Mouse (Mus musculus) ES-E14 (cell line): ENCODE results near the gene Slc4a1. TPM values are rescaled to one million over a fixed set of nuclear protein-coding genes. Genes with fewer than 3 reads are reported as not detected.
A peak's percentile ranks its signal among the peaks of the same experiment; 100 is the strongest.

Experiments used
- DNase-seq: peaks from one replicate; pipeline ENCODE4 v3.0.0-alpha.2; 2013; ENCODE audit warnings: low read depth, low spot score
- H3K27ac ChIP-seq: 2 replicates; pipeline ENCODE4 v1.5.1; 2012; ENCODE audit warnings: low read depth, mild to moderate bottlenecking, low read length, moderate library complexity, mixed read lengths; ENCODE audit not compliant: poor library complexity, insufficient read depth, severe bottlenecking
- H3K36me3 ChIP-seq: 2 replicates; pipeline ENCODE4 v1.6.1; 2012; ENCODE audit warnings: mild to moderate bottlenecking, low read length, moderate library complexity, mixed read lengths; ENCODE audit not compliant: control insufficient read depth, poor library complexity, insufficient read depth, severe bottlenecking
- H3K4me1 ChIP-seq, 2 experiments: fragments of 150-350 bp in 1 of 2; sonication (generic) in 1 of 2; 2 replicates each; pipeline ENCODE4 v1.6.1; 2012; ENCODE audit warnings: low read length in 2 of 2, mild to moderate bottlenecking in 1 of 2, mixed read lengths in 1 of 2; ENCODE audit not compliant: control insufficient read depth in 2 of 2, insufficient read depth in 2 of 2, poor library complexity in 1 of 2
- H3K4me3 ChIP-seq, 2 experiments: fragments of 150-350 bp in 1 of 2; sonication (generic) in 1 of 2; 2 replicates each; pipeline ENCODE4 v1.5.1; 2012; ENCODE audit warnings: low read length in 2 of 2, low read depth in 1 of 2, mild to moderate bottlenecking in 1 of 2, mixed read lengths in 1 of 2; ENCODE audit not compliant: insufficient read depth in 1 of 2, poor library complexity in 1 of 2, severe bottlenecking in 1 of 2
- H3K9ac ChIP-seq: 2 replicates; pipeline ENCODE4 v1.6.1; 2012; ENCODE audit warnings: low read depth, mild to moderate bottlenecking, low read length, mixed read lengths; ENCODE audit not compliant: poor library complexity, insufficient read depth, severe bottlenecking
- H3K9me3 ChIP-seq: fragments of 150-350 bp; sonication (generic); 2 replicates; pipeline ENCODE4 v1.6.1; 2012; ENCODE audit warnings: low read depth, mild to moderate bottlenecking, low read length; ENCODE audit not compliant: control insufficient read depth, insufficient read depth
- CHD2 ChIP-seq: IDR thresholded peaks from 2 replicates; pipeline ENCODE4 v1.6.1; 2014; ENCODE audit warnings: mild to moderate bottlenecking, low read depth, low read length, inconsistent platforms
- HCFC1 ChIP-seq: IDR thresholded peaks from 2 replicates; pipeline ENCODE4 v1.6.1; 2012; ENCODE audit warnings: low read length, inconsistent platforms, borderline replicate concordance; ENCODE audit not compliant: insufficient read depth
- MAFK ChIP-seq: IDR thresholded peaks from 2 replicates; pipeline ENCODE4 v1.6.1; 2014; ENCODE audit warnings: mild to moderate bottlenecking, low read depth, low read length, inconsistent platforms; ENCODE audit not compliant: insufficient read depth
- ZC3H11A ChIP-seq: IDR thresholded peaks from 2 replicates; pipeline ENCODE4 v1.6.1; 2012; ENCODE audit warnings: low read depth, mild to moderate bottlenecking, inconsistent platforms, low read length, borderline replicate concordance
- ZNF384 ChIP-seq: IDR thresholded peaks from 2 replicates; pipeline ENCODE4 v1.6.1; 2012; ENCODE audit warnings: low read depth, low read length, inconsistent platforms
- in situ Hi-C, 2 experiments: fragments of 600-800 bp; cut with MboI; formaldehyde crosslinking; loops; one replicate each; pipeline ENCODE4 v1.15.1; 2025; ENCODE audit warnings: low sequenced_read_pairs in 2 of 2, inconsistent platforms in 1 of 2; ENCODE audit not compliant: unreplicated experiment in 2 of 2
- total RNA-seq: library from RNA; depleted of rRNA; stranded (reverse); fragments of 300-350 nt; gene quantifications from 2 replicates; pipeline ENCODE4 v1.2.3, GENCODE M21; 2012

Gene Slc4a1
- total RNA-seq, 1 experiment = 0.18 TPM

DNA sequence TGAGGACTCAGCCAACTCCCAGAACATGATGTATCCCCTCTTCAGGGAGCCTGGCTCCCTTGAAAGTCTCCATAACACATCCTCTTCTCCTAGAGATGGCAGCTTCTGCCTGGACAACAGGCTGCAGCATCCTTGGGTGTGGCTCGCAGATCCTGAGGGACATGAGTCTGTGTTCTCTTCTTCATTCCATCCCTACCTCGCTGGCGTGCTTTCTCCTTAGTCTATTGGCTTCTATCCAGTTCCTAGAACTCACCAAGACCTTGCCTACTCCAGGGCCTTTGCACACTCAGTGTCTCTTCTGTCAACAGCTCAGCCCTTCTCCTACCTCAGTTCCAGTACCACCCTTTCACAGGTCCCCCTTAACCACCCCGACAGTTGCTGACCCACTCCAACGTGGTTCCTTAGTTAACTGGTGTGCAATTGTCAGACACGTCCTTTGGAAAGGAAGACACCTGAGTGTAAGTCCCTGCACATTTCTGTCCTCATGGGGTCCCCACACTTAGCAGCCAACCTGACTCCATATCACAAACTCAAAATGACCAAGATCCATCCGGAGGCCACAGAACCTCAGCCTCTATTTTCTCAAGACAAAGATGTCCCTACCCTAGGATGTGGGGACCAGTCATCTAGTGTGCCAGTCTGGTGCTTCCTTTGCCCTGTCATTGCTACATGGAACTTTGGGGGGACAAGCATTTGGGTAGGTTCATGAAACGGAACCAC, 4.1 kb downstream of the Slc4a1 start:
- H3K4me1 ChIP-seq = peaks cover 0 to 4% of the 10 kb centered on the region in 2 experiments; a peak in 1 of 4 replicates
- no peak overlapping the region for H3K9ac ChIP-seq
- in situ Hi-C loops = no loop called here
- H3K36me3 ChIP-seq = no peaks in the 10 kb centered on the region
- no peaks in the 10 kb centered on the region for H3K9me3 ChIP-seq
- no peak overlapping the region for H3K27ac ChIP-seq
- H3K4me3 ChIP-seq = no peak overlapping the region
- TF ChIP-seq CHD2 (no peak), MAFK (no peak), ZC3H11A (no peak), ZNF384 (no peak), HCFC1 (no peak)
- no peak for DNase-seq

DNA sequence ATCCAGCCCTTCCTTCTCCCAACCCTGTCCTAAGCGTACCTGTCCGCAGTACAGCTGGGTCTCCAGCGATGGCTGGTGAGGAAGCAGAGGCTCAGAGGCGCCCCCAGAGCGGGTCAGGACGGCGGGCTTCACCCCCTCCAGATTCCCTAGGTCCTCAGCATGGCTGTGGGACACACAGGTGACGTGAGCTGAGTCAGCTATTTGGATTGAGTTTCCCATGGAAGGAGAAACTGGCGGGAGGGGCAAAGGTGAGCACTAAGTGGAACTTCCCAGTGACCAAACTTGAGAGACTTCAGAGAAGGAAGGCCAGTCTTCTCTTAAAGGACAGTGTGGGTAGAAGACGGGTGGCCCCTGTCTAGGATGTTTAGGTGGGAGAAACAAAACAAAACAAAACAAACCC, 7.6 kb downstream of the Slc4a1 start:
- Histone ChIP-seq H3K9ac (no peak overlapping the region), H3K4me1 (peaks cover 2 to 4% of the 10 kb centered on the region in 2 experiments; a peak in 1 of 4 replicates), H3K9me3 (no peaks in the 10 kb centered on the region), H3K36me3 (no peaks in the 10 kb centered on the region), H3K27ac (no peak overlapping the region), H3K4me3 (no peak overlapping the region)
- DNase-seq = no peak
- in situ Hi-C loops = no loop called here
- TF ChIP-seq MAFK = peak; percentile 75
- TF ChIP-seq HCFC1 = no peak

DNA sequence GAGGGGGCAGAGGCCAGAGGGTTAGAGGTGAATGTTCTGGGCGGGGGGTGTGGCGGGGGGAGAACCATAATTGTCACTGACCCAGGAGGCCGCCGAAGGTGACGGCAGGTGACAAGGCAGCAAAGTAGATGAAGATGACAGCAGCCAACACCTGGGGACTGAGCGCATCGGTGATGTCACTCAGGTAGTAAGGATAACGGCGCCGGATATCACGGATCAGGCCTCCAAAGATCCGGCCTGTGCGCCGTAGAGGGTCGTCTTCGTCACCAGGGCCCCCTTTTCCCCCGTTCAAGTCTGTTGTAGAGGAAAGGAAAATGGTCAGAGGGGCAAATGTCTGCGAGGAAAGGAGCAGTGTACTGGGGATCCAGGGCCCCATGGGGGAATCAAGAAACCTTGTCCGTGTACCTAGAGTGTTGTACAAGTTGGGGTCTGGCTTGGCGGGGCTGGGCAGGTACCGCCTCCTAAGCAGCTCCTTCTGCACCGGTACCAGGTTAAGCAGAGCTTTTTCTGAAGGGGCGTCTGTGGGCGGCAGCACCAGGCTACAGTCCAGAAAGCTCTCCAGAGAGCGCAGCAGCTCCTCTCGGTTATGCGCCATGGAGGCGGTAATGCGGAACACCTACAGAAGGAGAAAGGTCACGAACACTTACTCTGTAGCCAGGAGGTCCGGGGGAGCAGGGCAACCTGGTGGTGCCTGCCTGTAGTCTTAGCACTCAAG, 9.2 kb downstream of the Slc4a1 start:
- in situ Hi-C loops = no loop called here
- Histone ChIP-seq H3K4me1 (peaks cover 2 to 13% of the 10 kb centered on the region in 2 experiments; a peak in 1 of 4 replicates), H3K9ac (peak overlapping the region; percentile 34; the same call in 1 of the 2 replicates), H3K9me3 (no peaks in the 10 kb centered on the region), H3K36me3 (no peaks in the 10 kb centered on the region), H3K27ac (no peak overlapping the region), H3K4me3 (peak overlapping the region; percentile 57 to 58)
- no peak for DNase-seq
- TF ChIP-seq MAFK = no peak
- TF ChIP-seq ZNF384 = no peak
- no peak for TF ChIP-seq ZC3H11A
- TF ChIP-seq CHD2 = no peak
- no peak for TF ChIP-seq HCFC1

DNA sequence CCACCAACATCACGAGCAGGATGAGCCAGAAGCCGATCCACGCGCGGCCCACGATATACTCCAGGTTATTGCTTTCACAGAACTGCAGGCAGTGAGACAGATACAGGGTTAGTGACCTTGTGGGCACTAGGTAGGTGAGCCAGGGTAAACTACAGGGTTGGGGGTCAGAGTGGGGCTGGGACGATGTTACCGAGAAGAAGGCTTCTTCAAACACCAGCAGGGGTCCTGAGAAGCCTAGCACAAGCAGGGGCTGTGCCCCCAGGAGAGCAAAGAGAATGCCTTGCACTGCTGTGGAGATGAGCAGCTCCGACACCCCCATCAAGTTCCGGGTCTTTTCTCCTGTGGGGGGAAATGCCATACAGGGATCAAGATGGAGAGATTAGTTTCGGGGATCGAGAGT, 9.8 kb downstream of the Slc4a1 start:
- no peak for DNase-seq
- no peaks in the 10 kb centered on the region for H3K9me3 ChIP-seq
- in situ Hi-C loops = no loop called here
- peaks cover 2 to 13% of the 10 kb centered on the region in 2 experiments; a peak in 1 of 4 replicates for H3K4me1 ChIP-seq
- no peak overlapping the region for H3K4me3 ChIP-seq
- no peak overlapping the region for H3K27ac ChIP-seq
- TF ChIP-seq CHD2 = no peak
- TF ChIP-seq ZNF384 = no peak
- TF ChIP-seq HCFC1 = no peak
- no peaks in the 10 kb centered on the region for H3K36me3 ChIP-seq
- H3K9ac ChIP-seq = no peak overlapping the region
